ENCODE assay signal across 19 mouse cellular contexts in the genomic region with DNA sequence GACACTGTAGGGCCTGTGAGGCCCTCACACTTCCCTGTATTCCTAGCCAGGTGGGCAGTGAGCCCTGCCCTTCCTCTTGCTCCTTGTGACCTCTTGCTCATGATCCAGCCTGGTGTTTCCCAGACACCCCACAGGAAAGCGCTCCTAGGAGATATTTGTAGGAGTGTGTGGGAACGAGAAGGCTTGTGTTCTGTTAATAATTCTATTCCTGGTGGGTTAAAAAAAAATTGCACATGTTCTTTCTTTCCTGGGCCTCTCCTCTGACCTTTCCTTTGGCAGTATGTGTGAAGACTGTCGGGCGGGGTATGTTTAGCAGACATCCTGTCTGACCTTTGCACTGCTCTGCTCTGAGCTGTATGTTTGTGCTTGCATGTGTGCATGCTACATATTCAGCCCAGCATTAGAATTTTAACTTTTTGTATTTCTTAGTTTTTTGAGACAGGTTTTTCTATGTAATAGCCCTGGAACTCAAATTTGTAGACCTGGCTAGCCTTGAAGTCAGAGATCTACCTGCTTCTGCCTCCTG. TPM values are rescaled to one million over a fixed set of nuclear protein-coding genes. Genes with fewer than 3 reads are reported as not detected.
DNase-seq lines count a peak whose midpoint lies in the region; ATAC-seq lines count a peak whose summit lies in the region.
"Had no signal": no experiment of that assay in that cellular context is flagged by ENCODE, and none has a peak within 500 bp of the region (broad histone marks: within the 10 kb centered on the region; RNA-seq: fewer than 3 reads in every experiment).

No protein-coding gene starts in this region.

- no peak for DNase-seq in heart, postnatal 14 days
- DNase-seq in liver, embryonic 13.5 days: no peak
- no peak for DNase-seq in liver, embryonic 11.5 days (ENCODE audit: low spot score)
- peak; percentile 63 for DNase-seq in yolk sac, embryonic 10.5 days (ENCODE audit: low spot score)
- DNase-seq in left cerebral cortex, postnatal 10 days (ENCODE audit: extremely low spot score in 1 of 2, low spot score in 2 of 2): no peak
- DNase-seq: adrenal gland, postnatal 10 days; cerebellum, adult 18-20 months; kidney, adult 18-20 months; layer of hippocampus, adult 9-11 months; thymus, postnatal 36 days had no signal

- no peak overlapping the region for H3K9ac ChIP-seq in heart, embryonic 16.5 days (ENCODE audit: low read length)
- H3K9ac ChIP-seq in liver, embryonic 13.5 days: no peak overlapping the region
- H3K9ac ChIP-seq in liver, embryonic 11.5 days (ENCODE audit: low read depth, low read length): no peak overlapping the region
- no peak overlapping the region for H3K9ac ChIP-seq in intestine, embryonic 15.5 days
- H3K9ac ChIP-seq: forebrain, embryonic 13.5 days; hindbrain, embryonic 15.5 days; midbrain, embryonic 13.5 days had no signal

- intact Hi-C loops in heart, postnatal 14 days (cut with DNase I): no loop called here
- intact Hi-C loops in left cerebral cortex, postnatal 10 days (cut with DNase I): no loop called here

- no peaks in the 10 kb centered on the region for H3K9me3 ChIP-seq in heart, embryonic 16.5 days (replicated peaks; ENCODE audit: control insufficient read depth, low read length)
- H3K9me3 ChIP-seq in liver, embryonic 13.5 days (replicated peaks): no peaks in the 10 kb centered on the region
- H3K9me3 ChIP-seq in liver, embryonic 11.5 days (ENCODE audit: control insufficient read depth, low read length): no peaks in the 10 kb centered on the region
- H3K9me3 ChIP-seq in intestine, embryonic 15.5 days: no peaks in the 10 kb centered on the region
- H3K9me3 ChIP-seq: embryonic facial prominence, embryonic 10.5 days; forebrain, embryonic 13.5 days; hindbrain, embryonic 15.5 days; midbrain, embryonic 13.5 days had no signal

- H3K4me1 ChIP-seq in heart, embryonic 16.5 days (ENCODE audit: control insufficient read depth, insufficient read depth, low read length): 0 out of 2 replicates have a peak, but pooled peaks cover 3% of the 10 kb centered on the region
- peaks cover 23% of the 10 kb centered on the region for H3K4me1 ChIP-seq in liver, embryonic 13.5 days (replicated peaks)
- no peaks in the 10 kb centered on the region; the same call in 1 of the 2 replicates for H3K4me1 ChIP-seq in liver, embryonic 11.5 days (replicated peaks; ENCODE audit: control insufficient read depth, insufficient read depth, low read length)
- no peaks in the 10 kb centered on the region for H3K4me1 ChIP-seq in intestine, embryonic 15.5 days (replicated peaks)
- H3K4me1 ChIP-seq: embryonic facial prominence, embryonic 10.5 days; hindbrain, embryonic 15.5 days had no signal

- H3K36me3 ChIP-seq in heart, embryonic 16.5 days (ENCODE audit: control insufficient read depth, insufficient read depth): peaks cover 68% of the 10 kb centered on the region
- peaks cover 87% of the 10 kb centered on the region for H3K36me3 ChIP-seq in liver, embryonic 13.5 days
- H3K36me3 ChIP-seq in liver, embryonic 11.5 days (ENCODE audit: control insufficient read depth, insufficient read depth, low read length): peaks cover 69% of the 10 kb centered on the region
- peaks cover 60% of the 10 kb centered on the region for H3K36me3 ChIP-seq in intestine, embryonic 15.5 days

- H3K27me3 ChIP-seq in heart, embryonic 16.5 days (ENCODE audit: control insufficient read depth, insufficient read depth, low read length): no peaks in the 10 kb centered on the region
- H3K27me3 ChIP-seq in liver, embryonic 13.5 days: no peaks in the 10 kb centered on the region
- H3K27me3 ChIP-seq in liver, embryonic 11.5 days (replicated peaks; ENCODE audit: control insufficient read depth, insufficient read depth, low read length): no peaks in the 10 kb centered on the region
- no peaks in the 10 kb centered on the region for H3K27me3 ChIP-seq in intestine, embryonic 15.5 days (replicated peaks)
- H3K27me3 ChIP-seq: forebrain, embryonic 13.5 days; hindbrain, embryonic 15.5 days; midbrain, embryonic 13.5 days had no signal

- H3K4me2 ChIP-seq in heart, embryonic 16.5 days (ENCODE audit: low read depth, low read length): no peak overlapping the region
- no peak overlapping the region for H3K4me2 ChIP-seq in liver, embryonic 13.5 days
- H3K4me2 ChIP-seq in liver, embryonic 11.5 days: no peak overlapping the region
- no peak overlapping the region for H3K4me2 ChIP-seq in intestine, embryonic 15.5 days (replicated peaks)
- H3K4me2 ChIP-seq: forebrain, embryonic 13.5 days; hindbrain, embryonic 15.5 days; midbrain, embryonic 13.5 days had no signal

- peak overlapping the region; percentile 66 for H3K27ac ChIP-seq in heart, embryonic 16.5 days (ENCODE audit: low read length)
- H3K27ac ChIP-seq in liver, embryonic 13.5 days: peak overlapping the region; percentile 22
- H3K27ac ChIP-seq in liver, embryonic 11.5 days (ENCODE audit: low read depth, low read length): no peak overlapping the region
- H3K27ac ChIP-seq in intestine, embryonic 15.5 days: peak overlapping the region; percentile 69; the same call in 1 of the 2 replicates
- H3K27ac ChIP-seq: embryonic facial prominence, embryonic 10.5 days; forebrain, embryonic 13.5 days; hindbrain, embryonic 15.5 days; midbrain, embryonic 13.5 days had no signal

- H3K4me3 ChIP-seq in heart, embryonic 16.5 days (ENCODE audit: low read length): no peak overlapping the region
- H3K4me3 ChIP-seq in liver, embryonic 13.5 days (replicated peaks): no peak overlapping the region
- H3K4me3 ChIP-seq in liver, embryonic 11.5 days (ENCODE audit: low read depth, low read length): no peak overlapping the region
- H3K4me3 ChIP-seq in intestine, embryonic 15.5 days (replicated peaks): no peak overlapping the region
- H3K4me3 ChIP-seq: embryonic facial prominence, embryonic 10.5 days; forebrain, embryonic 13.5 days; hindbrain, embryonic 15.5 days; midbrain, embryonic 13.5 days had no signal

- 67% methylated on average over 4 of the region's 4 CpGs for WGBS in heart, embryonic 16.5 days
- WGBS in liver, embryonic 13.5 days (ENCODE audit: insufficient replicate concordance): 82% methylated on average over 4 of the region's 4 CpGs
- WGBS in liver, embryonic 11.5 days: 92% methylated on average over 4 of the region's 4 CpGs
- 62% methylated on average over 4 of the region's 4 CpGs for WGBS in intestine, embryonic 15.5 days

- ATAC-seq in heart, embryonic 16.5 days (replicated peaks; ENCODE audit: extremely low read depth, insufficient read depth, low FRiP score): no peak
- ATAC-seq in liver, embryonic 13.5 days (ENCODE audit: low read depth): no peak
- no peak for ATAC-seq in liver, embryonic 11.5 days (replicated peaks; ENCODE audit: low FRiP score)
- ATAC-seq in intestine, embryonic 15.5 days: peak; percentile 73
- ATAC-seq: forebrain, embryonic 13.5 days; lung, postnatal 0 days; midbrain, embryonic 13.5 days had no signal

RNA-seq across cellular contexts. Expression of a gene that starts 9.1 kb away (rescaled TPM):
- 136 and 161 TPM in 2 replicates for polyA plus RNA-seq in heart, embryonic 16.5 days (2015; fragmentation: Nextera tagmentation; extraction: Ambion mirVana)
- total RNA-seq in heart, postnatal 14 days (2021): 100 to 1,000 TPM in 1 of 2 experiments, 10 to 100 TPM in 1; 95.9 to 108 TPM
- polyA plus RNA-seq in liver, embryonic 13.5 days (2015; fragmentation: Nextera tagmentation; extraction: Ambion mirVana): 187 and 206 TPM in 2 replicates
- polyA plus RNA-seq in liver, embryonic 11.5 days (2014; fragmentation: Nextera tagmentation; extraction: Ambion mirVana): 306 and 307 TPM in 2 replicates
- polyA plus RNA-seq in intestine, embryonic 15.5 days (2015; fragmentation: Nextera tagmentation; extraction: Ambion mirVana): 338 and 390 TPM in 2 replicates
- 100 to 1,000 TPM; 127 to 128 TPM for total RNA-seq in left cerebral cortex, postnatal 10 days (2021)

RNA-seq across cellular contexts. Expression of a gene that starts 13.0 kb away (rescaled TPM):
- polyA plus RNA-seq in heart, embryonic 16.5 days (2015; fragmentation: Nextera tagmentation; extraction: Ambion mirVana): 28.8 and 32.0 TPM in 2 replicates
- total RNA-seq in heart, postnatal 14 days (2021): 10 to 100 TPM; 55.4 to 60.0 TPM
- polyA plus RNA-seq in liver, embryonic 13.5 days (2015; fragmentation: Nextera tagmentation; extraction: Ambion mirVana): 20.7 and 22.8 TPM in 2 replicates
- polyA plus RNA-seq in liver, embryonic 11.5 days (2014; fragmentation: Nextera tagmentation; extraction: Ambion mirVana): 65.8 and 67.7 TPM in 2 replicates
- 43.6 and 43.7 TPM in 2 replicates for polyA plus RNA-seq in intestine, embryonic 15.5 days (2015; fragmentation: Nextera tagmentation; extraction: Ambion mirVana)
- total RNA-seq in left cerebral cortex, postnatal 10 days (2021): 10 to 100 TPM; 78.8 to 82.6 TPM

RNA-seq across cellular contexts. Expression of a gene that starts 13.7 kb away (rescaled TPM):
- polyA plus RNA-seq in heart, embryonic 16.5 days (2015; fragmentation: Nextera tagmentation; extraction: Ambion mirVana): 136 and 139 TPM in 2 replicates
- total RNA-seq in heart, postnatal 14 days (2021): 10 to 100 TPM; 77.7 TPM
- 88.4 and 95.9 TPM in 2 replicates for polyA plus RNA-seq in liver, embryonic 13.5 days (2015; fragmentation: Nextera tagmentation; extraction: Ambion mirVana)
- polyA plus RNA-seq in liver, embryonic 11.5 days (2014; fragmentation: Nextera tagmentation; extraction: Ambion mirVana): 111 and 120 TPM in 2 replicates
- polyA plus RNA-seq in intestine, embryonic 15.5 days (2015; fragmentation: Nextera tagmentation; extraction: Ambion mirVana): 188 and 231 TPM in 2 replicates
- 100 to 1,000 TPM; 109 to 110 TPM for total RNA-seq in left cerebral cortex, postnatal 10 days (2021)

RNA-seq across cellular contexts. Expression of a gene that starts 18.5 kb away (rescaled TPM):
- polyA plus RNA-seq in heart, embryonic 16.5 days (2015; fragmentation: Nextera tagmentation; extraction: Ambion mirVana): 2.2 and 5.2 TPM in 2 replicates
- total RNA-seq in heart, postnatal 14 days (2021): under 1 TPM in 1 of 2 experiments, not detected in 1; 0.33 TPM
- 0.15 TPM in 1 of 2 replicates, not detected in the other for polyA plus RNA-seq in liver, embryonic 13.5 days (2015; fragmentation: Nextera tagmentation; extraction: Ambion mirVana)
- 1.1 and 1.2 TPM in 2 replicates for polyA plus RNA-seq in liver, embryonic 11.5 days (2014; fragmentation: Nextera tagmentation; extraction: Ambion mirVana)
- polyA plus RNA-seq in intestine, embryonic 15.5 days (2015; fragmentation: Nextera tagmentation; extraction: Ambion mirVana): 75.2 and 89.8 TPM in 2 replicates
- not detected for total RNA-seq in left cerebral cortex, postnatal 10 days (2021)
- total RNA-seq: adrenal gland, postnatal 10 days; left cerebral cortex, postnatal 14 days had no signal
- polyA plus RNA-seq: forebrain, embryonic 13.5 days; midbrain, embryonic 13.5 days; neural tube, embryonic 14.5 days had no signal

RNA-seq across cellular contexts. Expression of a gene that starts 34.4 kb away (rescaled TPM):
- 5.3 and 5.7 TPM in 2 replicates for polyA plus RNA-seq in heart, embryonic 16.5 days (2015; fragmentation: Nextera tagmentation; extraction: Ambion mirVana)
- 1 to 10 TPM in 1 of 2 experiments, under 1 TPM in 1; 0.81 to 2.0 TPM for total RNA-seq in heart, postnatal 14 days (2021)
- 1.2 and 1.5 TPM in 2 replicates for polyA plus RNA-seq in liver, embryonic 13.5 days (2015; fragmentation: Nextera tagmentation; extraction: Ambion mirVana)
- 9.4 and 10.2 TPM in 2 replicates for polyA plus RNA-seq in liver, embryonic 11.5 days (2014; fragmentation: Nextera tagmentation; extraction: Ambion mirVana)
- polyA plus RNA-seq in intestine, embryonic 15.5 days (2015; fragmentation: Nextera tagmentation; extraction: Ambion mirVana): 9.6 and 11.2 TPM in 2 replicates
- total RNA-seq in left cerebral cortex, postnatal 10 days (2021): 10 to 100 TPM in 1 of 2 experiments, 1 to 10 TPM in 1; 6.9 to 10.7 TPM
